Mouse (Mus musculus) liver, postnatal 0 days (tissue): ENCODE measurements at regions not wholly inside any gene's neighbourhood (a gene's known extent, or its start where the extent isn't known, plus 50 kb on each side); places are given as distances from the start of the nearest gene placed in this dataset.
A peak's percentile ranks its signal among the peaks of the same experiment; 100 is the strongest.

Experiments
- ATAC-seq: fragments of 200-750 bp; cut with Nextera tagmentation; 2 replicates; pipeline ENCODE4 v1.8.0; 2017; ENCODE audit warnings: mild to moderate bottlenecking, moderate library complexity
- DNase-seq: peaks from one replicate; pipeline ENCODE4 v3.0.0-alpha.2; 2016
- H3K27ac ChIP-seq: fragments of 300-500 bp; sonication (generic); 2 replicates; pipeline ENCODE4 v1.5.1; 2014; ENCODE audit warnings: antibody characterized with exemption, moderate library complexity, mild to moderate bottlenecking, low read depth
- H3K27me3 ChIP-seq: fragments of 300-500 bp; sonication (generic); 2 replicates; pipeline ENCODE4 v1.6.1; 2014; ENCODE audit warnings: low read length, control low read depth, mixed read lengths; ENCODE audit not compliant: insufficient read depth
- H3K36me3 ChIP-seq: fragments of 300-500 bp; sonication (generic); replicated peaks from 2 replicates; pipeline ENCODE4 v1.6.1; 2014; ENCODE audit warnings: mild to moderate bottlenecking, control low read depth, low read length, moderate library complexity, mixed read lengths; ENCODE audit not compliant: insufficient read depth
- H3K4me1 ChIP-seq: fragments of 300-500 bp; sonication (generic); 2 replicates; pipeline ENCODE4 v1.6.1; 2014; ENCODE audit warnings: antibody characterized with exemption, mild to moderate bottlenecking, control low read depth; ENCODE audit not compliant: insufficient read depth
- H3K4me2 ChIP-seq: fragments of 300-500 bp; sonication (generic); 2 replicates; pipeline ENCODE4 v1.6.1; 2014; ENCODE audit warnings: low read depth, mild to moderate bottlenecking, low read length, moderate library complexity, mixed read lengths
- H3K4me3 ChIP-seq: fragments of 300-500 bp; sonication (generic); 2 replicates; pipeline ENCODE4 v1.5.1; 2014; ENCODE audit warnings: low read depth, low read length
- H3K9ac ChIP-seq: fragments of 300-500 bp; sonication (generic); replicated peaks from 2 replicates; pipeline ENCODE4 v1.6.1; 2014; ENCODE audit warnings: mild to moderate bottlenecking, moderate library complexity
- H3K9me3 ChIP-seq: fragments of 300-500 bp; sonication (generic); 2 replicates; pipeline ENCODE4 v1.6.1; 2016; ENCODE audit warnings: mild to moderate bottlenecking, control low read depth, low read length, mixed read lengths
- CTCF ChIP-seq: sonication (generic); IDR thresholded peaks from 2 replicates; pipeline ENCODE4 v1.5.1; 2016; ENCODE audit warnings: antibody characterized with exemption, low read depth
- EP300 ChIP-seq: IDR thresholded peaks from 2 replicates; pipeline ENCODE4 v1.6.1; 2016; ENCODE audit warnings: antibody characterized with exemption, low read depth, mild to moderate bottlenecking
- WGBS: fragments of 180-500 bp; shearing (Covaris S2); extraction: QIAGEN DNeasy Blood & Tissue Kit; methylation state at CpG from one replicate; pipeline ENCODE4 v1.1.7; 2014; ENCODE audit not compliant: insufficient replicate concordance; 5-methylcytosine and 5-hydroxymethylcytosine counted together

- WGBS: 51% methylated on average over 12 of the region's 12 CpGs
- Histone ChIP-seq H3K27me3 (no peaks in the 10 kb centered on the region), H3K9ac (no peak overlapping the region), H3K36me3 (no peaks in the 10 kb centered on the region), H3K4me2 (peak overlapping the region; percentile 56), H3K4me1 (no peaks in the 10 kb centered on the region), H3K9me3 (no peaks in the 10 kb centered on the region), H3K4me3 (no peak overlapping the region), H3K27ac (no peak overlapping the region)
- DNase-seq (no peak), ATAC-seq (no peak)
- TF ChIP-seq EP300 (no peak), CTCF (no peak)
Observed at GRCm38 (mm10) chr4:12654568-12655456, 483.0 kb upstream of the Fam92a start.

- DNase-seq (no peak), ATAC-seq (no peak)
- 17% methylated on average over 3 of the region's 3 CpGs for WGBS
- no peaks in the 10 kb centered on the region for H3K36me3 ChIP-seq
- H3K4me1 ChIP-seq: no peaks in the 10 kb centered on the region
- no peak for TF ChIP-seq CTCF
- TF ChIP-seq EP300: no peak
- H3K4me2 ChIP-seq: no peak overlapping the region
- H3K27ac ChIP-seq: no peak overlapping the region
- H3K9ac ChIP-seq: no peak overlapping the region
- no peaks in the 10 kb centered on the region for H3K9me3 ChIP-seq
- H3K4me3 ChIP-seq: no peak overlapping the region
- no peaks in the 10 kb centered on the region for H3K27me3 ChIP-seq
Observed at GRCm38 (mm10) chr4:12647732-12648131, 475.9 kb upstream of the Fam92a start.

GRCm38 (mm10) chr4:12642525-12642928 is 470.7 kb upstream of the Fam92a start:
- H3K4me1 ChIP-seq: no peaks in the 10 kb centered on the region
- no peak overlapping the region for H3K27ac ChIP-seq
- ATAC-seq (no peak), DNase-seq (no peak)
- H3K4me3 ChIP-seq: no peak overlapping the region
- no peaks in the 10 kb centered on the region for H3K27me3 ChIP-seq
- H3K36me3 ChIP-seq: no peaks in the 10 kb centered on the region
- H3K9me3 ChIP-seq: no peaks in the 10 kb centered on the region
- TF ChIP-seq CTCF (no peak), EP300 (no peak)
- H3K9ac ChIP-seq: no peak overlapping the region
- no peak overlapping the region for H3K4me2 ChIP-seq
- WGBS: 59% methylated on average over 4 of the region's 4 CpGs

- Histone ChIP-seq H3K4me2 (no peak overlapping the region), H3K4me1 (no peaks in the 10 kb centered on the region), H3K27me3 (no peaks in the 10 kb centered on the region), H3K4me3 (no peak overlapping the region), H3K9ac (no peak overlapping the region), H3K36me3 (no peaks in the 10 kb centered on the region), H3K9me3 (no peaks in the 10 kb centered on the region), H3K27ac (no peak overlapping the region)
- DNase-seq (no peak), ATAC-seq (no peak)
- 73% methylated on average over 2 of the region's 2 CpGs for WGBS
- TF ChIP-seq EP300: no peak
- no peak for TF ChIP-seq CTCF
Observed at GRCm38 (mm10) chr4:12629375-12629821, 457.6 kb upstream of the Fam92a start.

GRCm38 (mm10) chr4:12628702-12629374 is 457.0 kb upstream of the Fam92a start:
- WGBS: 72% methylated on average over 5 of the region's 5 CpGs
- ATAC-seq (no peak), DNase-seq (no peak)
- no peaks in the 10 kb centered on the region for H3K36me3 ChIP-seq
- TF ChIP-seq CTCF (no peak), EP300 (no peak)
- no peak overlapping the region for H3K27ac ChIP-seq
- H3K4me2 ChIP-seq: no peak overlapping the region
- H3K9ac ChIP-seq: no peak overlapping the region
- no peaks in the 10 kb centered on the region for H3K27me3 ChIP-seq
- H3K4me3 ChIP-seq: no peak overlapping the region
- no peaks in the 10 kb centered on the region for H3K9me3 ChIP-seq
- H3K4me1 ChIP-seq: no peaks in the 10 kb centered on the region

- DNase-seq (no peak), ATAC-seq (peak; percentile 67)
- no peak overlapping the region for H3K27ac ChIP-seq
Observed at GRCm38 (mm10) chr4:12627158-12627871, 455.5 kb upstream of the Fam92a start.

More at GRCm38 (mm10) chr4:12627158-12627871, 455.5 kb upstream of the Fam92a start:
- H3K27me3 ChIP-seq: no peaks in the 10 kb centered on the region
- H3K36me3 ChIP-seq: no peaks in the 10 kb centered on the region
- no peak overlapping the region for H3K4me3 ChIP-seq
- TF ChIP-seq CTCF: no peak
- peak; percentile 87 for TF ChIP-seq EP300
- no peaks in the 10 kb centered on the region for H3K4me1 ChIP-seq
- WGBS: 54% methylated on average over 5 of the region's 5 CpGs
- no peak overlapping the region for H3K9ac ChIP-seq
- no peak overlapping the region for H3K4me2 ChIP-seq
- no peaks in the 10 kb centered on the region for H3K9me3 ChIP-seq
